In the genomic region with DNA sequence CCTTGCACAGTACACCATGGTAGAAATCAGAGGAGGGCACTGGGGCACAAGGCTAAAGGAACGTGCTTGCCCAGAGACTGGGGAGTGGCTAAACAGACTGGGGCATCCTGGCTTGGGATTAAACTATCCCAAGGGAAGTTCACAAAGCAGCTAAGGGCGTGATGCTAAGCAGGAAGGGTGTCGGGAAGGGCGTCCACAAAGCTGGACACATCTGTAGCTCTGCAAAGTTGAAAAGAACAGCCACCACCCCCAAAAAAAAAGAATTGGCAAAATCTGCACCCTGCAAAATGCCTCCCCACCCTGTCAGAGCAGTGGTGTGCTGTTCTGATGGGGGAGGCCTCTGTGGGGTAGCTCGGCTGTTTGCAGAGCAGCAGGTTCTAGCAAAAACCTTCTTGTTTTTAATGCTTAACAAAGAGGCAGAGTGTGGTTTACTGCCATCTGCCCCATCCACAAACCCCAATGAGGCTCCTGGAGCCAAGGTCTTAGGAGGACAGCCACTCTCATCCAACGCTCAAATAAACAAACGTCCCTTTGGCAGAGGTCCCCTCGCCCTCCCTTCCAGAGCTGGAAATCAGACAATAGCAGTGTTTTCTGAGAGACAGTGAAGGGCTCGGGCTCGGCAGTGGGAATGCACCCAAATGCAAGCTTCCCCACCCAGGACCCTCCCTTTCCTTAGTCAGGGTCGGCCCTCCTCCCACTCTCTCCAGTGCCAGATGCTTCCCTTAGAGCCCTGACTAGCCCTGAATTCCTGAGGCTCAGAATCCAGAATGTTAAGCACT, we compare ENCODE assay signal across 9 mouse cellular contexts. TPM values are rescaled to one million over a fixed set of nuclear protein-coding genes. Genes with fewer than 3 reads are reported as not detected.
DNase-seq lines count a peak whose midpoint lies in the region; ATAC-seq lines count a peak whose summit lies in the region.
"Had no signal": no experiment of that assay in that cellular context is flagged by ENCODE, and none has a peak within 500 bp of the region (broad histone marks: within the 10 kb centered on the region; RNA-seq: fewer than 3 reads in every experiment).

No protein-coding gene starts in this region.

- no peak overlapping the region for H3K4me3 ChIP-seq in embryonic facial prominence, embryonic 12.5 days
- H3K4me3 ChIP-seq in heart, embryonic 13.5 days, result no peak overlapping the region
- no peak overlapping the region for H3K4me3 ChIP-seq in kidney, embryonic 16.5 days (ENCODE audit: low read length)

- DNase-seq in right cerebral cortex, adult 18-20 months, result peak; percentile 39
- DNase-seq in right cerebral cortex, postnatal 25 days, result no peak
- peak; percentile 80 for DNase-seq in lung, postnatal 14 days
- peak; percentile 73 for DNase-seq in testis, postnatal 14 days (ENCODE audit: low spot score)
- DNase-seq in spleen, adult 18-20 months, result no peak

- 0 out of 2 replicates have a peak overlapping the region, but pooled peaks have one; percentile 3 for H3K4me2 ChIP-seq in embryonic facial prominence, embryonic 12.5 days (replicated peaks)
- H3K4me2 ChIP-seq in heart, embryonic 13.5 days, result no peak overlapping the region
- 0 out of 2 replicates have a peak overlapping the region, but pooled peaks have one; percentile 11 for H3K4me2 ChIP-seq in kidney, embryonic 16.5 days (replicated peaks; ENCODE audit: low read depth, low read length)

- ATAC-seq in embryonic facial prominence, embryonic 12.5 days (ENCODE audit: insufficient number of reproducible peaks, insufficient read depth, low FRiP score, low TSS enrichment), result no peak
- 0 out of 2 replicates have a peak, but pooled peaks have one; percentile 39 for ATAC-seq in heart, embryonic 13.5 days (ENCODE audit: extremely low read depth, insufficient number of reproducible peaks, low FRiP score, low TSS enrichment)
- ATAC-seq in kidney, embryonic 16.5 days (ENCODE audit: low FRiP score, low TSS enrichment), result peak; percentile 60

- no peaks in the 10 kb centered on the region for H3K9me3 ChIP-seq in embryonic facial prominence, embryonic 12.5 days
- no peaks in the 10 kb centered on the region for H3K9me3 ChIP-seq in heart, embryonic 13.5 days
- H3K9me3 ChIP-seq in kidney, embryonic 16.5 days (ENCODE audit: low read length), result no peaks in the 10 kb centered on the region

- H3K27me3 ChIP-seq in embryonic facial prominence, embryonic 12.5 days, result no peaks in the 10 kb centered on the region
- H3K27me3 ChIP-seq in heart, embryonic 13.5 days (replicated peaks), result no peaks in the 10 kb centered on the region
- H3K27me3 ChIP-seq in kidney, embryonic 16.5 days (ENCODE audit: insufficient read depth, low read length), result no peaks in the 10 kb centered on the region

- peaks cover 22% of the 10 kb centered on the region for H3K4me1 ChIP-seq in embryonic facial prominence, embryonic 12.5 days
- H3K4me1 ChIP-seq in heart, embryonic 13.5 days, result peaks cover 52% of the 10 kb centered on the region
- peaks cover 53% of the 10 kb centered on the region for H3K4me1 ChIP-seq in kidney, embryonic 16.5 days (ENCODE audit: insufficient read depth, low read length)

- H3K36me3 ChIP-seq in embryonic facial prominence, embryonic 12.5 days, result no peaks in the 10 kb centered on the region
- no peaks in the 10 kb centered on the region for H3K36me3 ChIP-seq in heart, embryonic 13.5 days
- H3K36me3 ChIP-seq in kidney, embryonic 16.5 days (ENCODE audit: insufficient read depth, low read length), result 0 out of 2 replicates have a peak, but pooled peaks cover 1% of the 10 kb centered on the region

- H3K27ac ChIP-seq in embryonic facial prominence, embryonic 12.5 days, result peak overlapping the region; percentile 61
- peak overlapping the region; percentile 89 for H3K27ac ChIP-seq in heart, embryonic 13.5 days (replicated peaks)
- peak overlapping the region; percentile 82 for H3K27ac ChIP-seq in kidney, embryonic 16.5 days (ENCODE audit: low read length)

- no peak overlapping the region for H3K9ac ChIP-seq in embryonic facial prominence, embryonic 12.5 days
- H3K9ac ChIP-seq in heart, embryonic 13.5 days, result 0 out of 2 replicates have a peak overlapping the region, but pooled peaks have one; percentile 24
- peak overlapping the region; percentile 36 for H3K9ac ChIP-seq in kidney, embryonic 16.5 days (replicated peaks; ENCODE audit: low read length)

- 51% methylated on average over 11 of the region's 11 CpGs for WGBS in embryonic facial prominence, embryonic 12.5 days
- 43% methylated on average over 11 of the region's 11 CpGs for WGBS in heart, embryonic 13.5 days
- WGBS in kidney, embryonic 16.5 days, result 45% methylated on average over 11 of the region's 11 CpGs

RNA-seq across cellular contexts. Expression of gene 2900026A02Rik, which starts 12.2 kb away (rescaled TPM):
- 5.3 and 5.8 TPM in 2 replicates for polyA plus RNA-seq in embryonic facial prominence, embryonic 12.5 days (2016; fragmentation: Nextera tagmentation; extraction: Ambion mirVana)
- 14.4 and 14.8 TPM in 2 replicates for polyA plus RNA-seq in heart, embryonic 13.5 days (2015; fragmentation: Nextera tagmentation; extraction: Ambion mirVana)
- 7.2 and 7.9 TPM in 2 replicates for polyA plus RNA-seq in kidney, embryonic 16.5 days (2015; fragmentation: Nextera tagmentation; extraction: Ambion mirVana)

RNA-seq across cellular contexts. Expression of gene Tmem211, which starts 17.9 kb away (rescaled TPM):
- 0.24 and 0.42 TPM in 2 replicates for polyA plus RNA-seq in embryonic facial prominence, embryonic 12.5 days (2016; fragmentation: Nextera tagmentation; extraction: Ambion mirVana)
- polyA plus RNA-seq in heart, embryonic 13.5 days (2015; fragmentation: Nextera tagmentation; extraction: Ambion mirVana), result not detected in 2 replicates
- 0.09 TPM in 1 of 2 replicates, not detected in the other for polyA plus RNA-seq in kidney, embryonic 16.5 days (2015; fragmentation: Nextera tagmentation; extraction: Ambion mirVana)
- polyA plus RNA-seq: liver, embryonic 16.5 days had no signal

Comparison
In these comparisons a context has a peak if more than half of its experiments do, and no peak if none do; other contexts are left out.
1. DNase-seq: peak in right cerebral cortex, adult 18-20 months (single experiment), lung, postnatal 14 days (single experiment) and testis, postnatal 14 days (single experiment); none in right cerebral cortex, postnatal 25 days (single experiment) and spleen, adult 18-20 months (0 of 2).
2. Peak in every context shown above with its lines, with median percentiles within 50 percentile points of each other: H3K27ac ChIP-seq.